Mouse (Mus musculus): ENCODE measurements around the gene Wdfy4. TPM values are rescaled to one million over a fixed set of nuclear protein-coding genes. Genes with fewer than 3 reads are reported as not detected.

Wdfy4 gene
- polyA plus RNA-seq (2015; fragmentation: Nextera tagmentation; extraction: Ambion mirVana): 0.22 and 0.26 TPM in 2 replicates

- no peak for ATAC-seq (ENCODE audit: insufficient number of reproducible peaks, insufficient read depth, low FRiP score, low TSS enrichment, low read depth)
- Histone ChIP-seq H3K9ac (no peak within 1 kb of the TSS), H3K9me3 (no peaks in the 10 kb centered on the region), H3K4me3 (no peak within 1 kb of the TSS), H3K4me1 (no peaks in the 10 kb centered on the region), H3K27ac (no peak within 1 kb of the TSS), H3K4me2 (no peak within 1 kb of the TSS), H3K27me3 (no peaks in the 10 kb centered on the region), H3K36me3 (no peaks in the 10 kb centered on the region)
- 86% methylated on average over 11 of the region's 11 CpGs for WGBS
These were observed at the start of gene Wdfy4 for GRCm38 (mm10) chr14:33185068-33185800. TSS of gene Wdfy4 (minus strand) at chr14:33185508.

DNA sequence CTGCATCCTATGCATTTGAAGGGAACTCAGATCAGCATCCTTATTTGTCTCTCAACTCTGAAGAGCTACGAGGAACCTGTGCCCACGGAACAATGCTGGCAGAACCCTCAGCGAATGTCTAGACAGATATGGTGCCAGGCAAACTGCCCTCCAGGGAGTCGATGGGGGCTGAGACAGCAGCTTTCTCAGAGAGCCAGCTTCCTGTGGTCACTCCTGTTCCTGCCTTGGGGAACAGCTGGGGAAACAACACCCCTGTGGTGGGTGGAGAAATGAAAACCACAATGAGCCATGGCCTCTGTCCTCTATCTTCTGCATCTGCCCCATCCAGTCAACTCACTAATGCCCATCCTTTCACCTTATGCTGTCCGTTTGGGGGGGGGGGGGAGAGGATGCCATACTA is 46.7 kb upstream of the Wdfy4 start:
- ATAC-seq (ENCODE audit: insufficient number of reproducible peaks, insufficient read depth, low FRiP score, low TSS enrichment, low read depth): no peak
- H3K9ac ChIP-seq: no peak overlapping the region

GRCm38 (mm10) chr14:33231311-33231710 is 46.0 kb upstream of the Wdfy4 start:
- ATAC-seq (ENCODE audit: insufficient number of reproducible peaks, insufficient read depth, low FRiP score, low TSS enrichment, low read depth): no peak
- no peaks in the 10 kb centered on the region for H3K27me3 ChIP-seq
- H3K9me3 ChIP-seq: no peaks in the 10 kb centered on the region
- no peak overlapping the region for H3K4me3 ChIP-seq
- no peaks in the 10 kb centered on the region for H3K4me1 ChIP-seq
- 91% methylated on average over 3 of the region's 3 CpGs for WGBS
- H3K36me3 ChIP-seq: no peaks in the 10 kb centered on the region
- H3K27ac ChIP-seq: no peak overlapping the region
- no peak overlapping the region for H3K9ac ChIP-seq
- H3K4me2 ChIP-seq: no peak overlapping the region

More for the DNA sequence above, 46.7 kb upstream of the Wdfy4 start:
- Histone ChIP-seq H3K9me3 (no peaks in the 10 kb centered on the region), H3K36me3 (no peaks in the 10 kb centered on the region), H3K4me2 (no peak overlapping the region), H3K4me3 (no peak overlapping the region), H3K27me3 (no peaks in the 10 kb centered on the region), H3K4me1 (peaks cover 2% of the 10 kb centered on the region), H3K27ac (no peak overlapping the region)
- 79% methylated on average over 5 of the region's 5 CpGs for WGBS

DNA sequence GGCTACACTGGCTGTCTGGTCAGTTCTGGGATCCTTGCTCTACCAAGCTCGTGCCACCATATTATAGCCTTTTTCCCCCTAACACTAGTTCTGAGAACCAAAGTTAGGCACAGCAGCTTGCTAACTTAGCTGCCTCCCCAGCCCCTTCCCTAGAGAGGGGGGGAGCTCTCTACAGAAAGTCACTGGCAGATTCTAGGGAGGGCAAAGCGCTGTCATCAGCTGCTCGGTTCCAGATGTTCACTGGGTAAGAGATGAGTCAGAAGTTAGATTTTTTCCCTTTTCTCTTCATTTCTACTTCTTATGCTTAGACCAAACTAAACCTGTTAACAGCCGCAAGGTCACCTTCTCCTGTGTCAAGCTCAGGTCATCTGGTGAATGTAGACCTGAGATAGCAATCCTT is 45.4 kb upstream of the Wdfy4 start:
- ATAC-seq (ENCODE audit: insufficient number of reproducible peaks, insufficient read depth, low FRiP score, low TSS enrichment, low read depth): no peak
- Histone ChIP-seq H3K9ac (no peak overlapping the region), H3K27ac (no peak overlapping the region), H3K4me1 (no peaks in the 10 kb centered on the region), H3K9me3 (no peaks in the 10 kb centered on the region), H3K27me3 (no peaks in the 10 kb centered on the region), H3K4me3 (no peak overlapping the region), H3K36me3 (no peaks in the 10 kb centered on the region), H3K4me2 (no peak overlapping the region)
- 57% methylated on average over 4 of the region's 4 CpGs for WGBS

- H3K9me3 ChIP-seq: no peaks in the 10 kb centered on the region
- no peak overlapping the region for H3K9ac ChIP-seq
- no peaks in the 10 kb centered on the region for H3K36me3 ChIP-seq
- no peaks in the 10 kb centered on the region for H3K27me3 ChIP-seq
- no peak overlapping the region for H3K4me2 ChIP-seq
- ATAC-seq (ENCODE audit: insufficient number of reproducible peaks, insufficient read depth, low FRiP score, low TSS enrichment, low read depth): no peak
- 88% methylated on average over 4 of the region's 4 CpGs for WGBS
- H3K4me3 ChIP-seq: no peak overlapping the region
- no peaks in the 10 kb centered on the region for H3K4me1 ChIP-seq
- H3K27ac ChIP-seq: no peak overlapping the region
These were observed 39.9 kb upstream of the Wdfy4 start for GRCm38 (mm10) chr14:33225235-33225634.

DNA sequence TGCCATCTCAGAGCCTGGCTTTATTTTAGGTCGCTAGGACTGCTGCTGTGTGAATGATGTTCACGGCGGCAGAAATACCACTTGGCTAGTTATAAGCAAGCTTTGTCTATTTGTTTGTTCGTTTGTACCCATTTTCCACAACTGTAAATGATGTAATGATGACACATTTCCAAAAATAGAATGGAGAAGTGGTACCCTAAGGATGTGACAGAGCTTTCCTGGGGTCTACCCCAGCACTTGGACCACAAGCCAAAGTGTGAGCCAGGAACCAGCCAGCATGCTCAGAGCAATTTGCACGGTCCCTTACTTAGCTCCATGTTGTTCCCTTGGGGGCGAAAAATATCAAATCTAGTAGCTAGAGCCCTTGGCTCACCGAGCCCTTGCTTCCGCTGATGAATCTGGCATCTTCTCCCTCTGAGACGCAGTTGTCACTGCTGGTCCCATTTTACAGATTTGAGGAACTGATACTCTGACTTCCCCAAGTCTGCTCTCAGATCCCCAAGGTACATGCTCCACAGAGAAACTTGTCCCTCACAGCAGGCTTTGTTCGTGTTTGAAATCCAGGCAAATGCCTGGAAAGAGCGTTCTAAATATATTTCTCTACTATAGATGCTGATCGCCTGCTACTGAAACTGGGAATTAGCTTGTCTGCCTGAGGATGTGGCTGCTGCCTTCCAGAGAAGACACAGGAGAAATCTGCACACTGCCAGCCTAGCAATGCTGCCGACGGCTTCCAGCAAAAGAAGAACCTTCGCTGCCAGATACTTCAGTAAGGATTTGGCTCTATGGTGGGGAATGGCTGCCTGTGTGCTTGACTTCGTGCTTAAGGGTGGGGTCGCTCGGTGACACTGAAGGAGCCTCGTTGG is 31.3 kb upstream of the Wdfy4 start:
- H3K27me3 ChIP-seq: peaks cover 46% of the 10 kb centered on the region
- H3K4me1 ChIP-seq: peaks cover 8% of the 10 kb centered on the region
- H3K9ac ChIP-seq: no peak overlapping the region
- no peak overlapping the region for H3K4me2 ChIP-seq
- H3K4me3 ChIP-seq: no peak overlapping the region
- 81% methylated on average over 19 of the region's 19 CpGs for WGBS
- H3K36me3 ChIP-seq: no peaks in the 10 kb centered on the region
- H3K9me3 ChIP-seq: no peaks in the 10 kb centered on the region
- no peak overlapping the region for H3K27ac ChIP-seq
- ATAC-seq (ENCODE audit: insufficient number of reproducible peaks, insufficient read depth, low FRiP score, low TSS enrichment, low read depth): no peak

DNA sequence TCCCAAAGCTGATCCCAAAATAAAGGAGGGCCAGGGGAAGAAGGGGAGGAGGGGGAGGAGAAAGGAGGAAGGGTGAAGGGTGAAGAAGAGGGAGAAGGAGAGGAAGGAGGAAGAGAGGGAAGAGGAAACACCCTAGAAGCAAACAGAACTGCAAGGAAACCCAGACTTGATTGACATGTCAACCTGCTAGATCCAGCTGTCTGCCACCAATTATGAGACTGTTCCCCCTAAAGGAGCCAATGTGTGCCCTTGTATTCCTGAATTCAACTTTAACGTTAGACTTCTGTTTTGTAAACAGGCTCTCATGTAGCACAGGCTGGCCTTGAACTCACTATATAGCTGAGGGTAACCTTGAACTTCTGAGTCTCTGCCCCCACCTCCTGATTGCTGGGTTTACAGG is 29.9 kb upstream of the Wdfy4 start:
- Histone ChIP-seq H3K9ac (no peak overlapping the region), H3K36me3 (no peaks in the 10 kb centered on the region), H3K27me3 (peaks cover 46% of the 10 kb centered on the region), H3K9me3 (no peaks in the 10 kb centered on the region), H3K4me1 (peaks cover 8% of the 10 kb centered on the region), H3K4me2 (no peak overlapping the region), H3K27ac (no peak overlapping the region), H3K4me3 (no peak overlapping the region)
- ATAC-seq (ENCODE audit: insufficient number of reproducible peaks, insufficient read depth, low FRiP score, low TSS enrichment, low read depth): no peak
- 59% methylated on average over 1 of the region's 1 CpGs for WGBS

GRCm38 (mm10) chr14:33214767-33215128 is 29.4 kb upstream of the Wdfy4 start:
- WGBS: 9% methylated on average over 4 of the region's 4 CpGs
- peaks cover 46% of the 10 kb centered on the region for H3K27me3 ChIP-seq
- H3K4me3 ChIP-seq: no peak overlapping the region
- H3K9ac ChIP-seq: no peak overlapping the region
- no peak overlapping the region for H3K27ac ChIP-seq
- no peak for ATAC-seq (ENCODE audit: insufficient number of reproducible peaks, insufficient read depth, low FRiP score, low TSS enrichment, low read depth)
- no peaks in the 10 kb centered on the region for H3K36me3 ChIP-seq
- H3K4me2 ChIP-seq: no peak overlapping the region
- H3K4me1 ChIP-seq: peaks cover 8% of the 10 kb centered on the region
- H3K9me3 ChIP-seq: no peaks in the 10 kb centered on the region

DNA sequence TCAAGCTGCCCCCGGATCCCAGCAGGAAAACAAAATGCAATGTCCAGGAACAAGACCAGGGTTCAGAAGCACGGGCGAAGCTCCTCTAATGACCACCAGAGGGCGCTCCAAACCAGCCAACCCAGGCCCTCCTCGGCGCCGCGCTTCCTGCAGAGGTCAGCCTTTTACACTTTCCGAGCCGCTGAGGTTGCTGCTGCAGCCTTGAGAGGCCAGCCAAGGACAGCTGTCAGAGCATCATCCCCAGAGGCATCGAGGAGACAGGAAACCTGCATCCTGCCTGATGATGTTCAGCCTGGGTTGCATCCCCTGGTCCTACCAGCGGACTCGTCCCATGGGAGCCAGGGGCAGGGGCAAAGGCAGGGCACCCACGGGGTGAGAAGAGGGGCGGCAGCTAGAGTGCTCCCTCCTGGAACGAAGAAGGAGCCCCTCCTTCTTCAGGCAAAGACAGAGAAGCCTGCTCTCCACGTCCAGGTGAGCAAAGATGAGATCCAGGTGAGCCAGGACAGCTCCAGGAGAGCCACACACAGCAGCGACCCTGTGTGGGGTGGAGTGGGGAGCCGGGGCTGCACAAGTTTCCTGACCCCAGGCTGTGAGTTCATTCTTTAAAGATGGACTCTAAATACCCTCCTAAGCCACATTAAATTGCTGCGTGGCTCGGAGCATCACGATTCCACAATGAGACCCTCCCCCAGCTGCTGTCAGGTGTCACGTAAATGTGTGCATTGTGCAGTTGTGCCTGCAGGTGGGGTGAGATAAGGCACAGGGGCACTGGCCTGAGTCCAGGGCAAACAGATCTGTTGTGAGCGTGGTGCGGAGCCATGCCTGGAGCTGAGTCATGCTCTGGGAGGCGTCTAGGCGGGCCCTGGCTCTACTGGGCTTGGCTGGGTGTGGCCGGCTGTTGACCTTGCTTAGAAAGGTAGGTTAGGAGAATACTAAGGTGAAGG is 28.8 kb upstream of the Wdfy4 start, which contains the start of gene Arhgap22:
Gene Arhgap22, plus strand, starts transcription at position 204 of the 944 bp plus-strand sequence.
- H3K36me3 ChIP-seq: no peaks in the 10 kb centered on the region
- peak within 1 kb of the TSS; percentile 58; the same call in 1 of the 2 replicates for H3K9ac ChIP-seq
- peaks cover 46% of the 10 kb centered on the region for H3K27me3 ChIP-seq
- H3K4me3 ChIP-seq: peak within 1 kb of the TSS; percentile 18; the same call in 1 of the 2 replicates
- H3K27ac ChIP-seq: no peak within 1 kb of the TSS
- peaks cover 8% of the 10 kb centered on the region for H3K4me1 ChIP-seq
- H3K4me2 ChIP-seq: peak within 1 kb of the TSS; percentile 55
- no peaks in the 10 kb centered on the region for H3K9me3 ChIP-seq
- 12% methylated on average over 28 of the region's 28 CpGs for WGBS
- 0 out of 2 replicates have a peak, but pooled peaks have one; percentile 52 for ATAC-seq (ENCODE audit: insufficient number of reproducible peaks, insufficient read depth, low FRiP score, low TSS enrichment, low read depth)

- peaks cover 50% of the 10 kb centered on the region for H3K27me3 ChIP-seq
- no peak for ATAC-seq (ENCODE audit: insufficient number of reproducible peaks, insufficient read depth, low FRiP score, low TSS enrichment, low read depth)
These were observed 27.6 kb upstream of the Wdfy4 start for GRCm38 (mm10) chr14:33212958-33213309.

More at GRCm38 (mm10) chr14:33212958-33213309, 27.6 kb upstream of the Wdfy4 start:
- Histone ChIP-seq H3K4me3 (no peak overlapping the region), H3K27ac (no peak overlapping the region), H3K4me1 (peaks cover 8% of the 10 kb centered on the region), H3K9ac (no peak overlapping the region), H3K36me3 (no peaks in the 10 kb centered on the region), H3K9me3 (no peaks in the 10 kb centered on the region), H3K4me2 (no peak overlapping the region)
- 85% methylated on average over 12 of the region's 12 CpGs for WGBS

Measured in embryonic facial prominence, embryonic 13.5 days (tissue).